Mouse (Mus musculus) heart, embryonic 13.5 days (tissue): ENCODE measurements around the gene Defa37. TPM values are rescaled to one million over a fixed set of nuclear protein-coding genes. Genes with fewer than 3 reads are reported as not detected.
"Not testable (repeated sequence)": the region's sequence is repeated elsewhere in the genome, so short reads cannot be mapped to it uniquely, and the experiment has no call there.

Source experiments
- ATAC-seq: fragments of 200-750 bp; cut with Nextera tagmentation; 2 replicates; pipeline ENCODE4 v1.8.0; 2017; ENCODE audit warnings: moderate TSS enrichment; ENCODE audit not compliant: insufficient number of reproducible peaks, low FRiP score, low TSS enrichment; ENCODE audit errors: extremely low read depth
- H3K27ac ChIP-seq: fragments of 300-500 bp; sonication (generic); replicated peaks from 2 replicates; pipeline ENCODE4 v1.5.1; 2015; ENCODE audit warnings: moderate library complexity, mild to moderate bottlenecking, inconsistent platforms
- H3K27me3 ChIP-seq: fragments of 300-500 bp; sonication (generic); replicated peaks from 2 replicates; pipeline ENCODE4 v1.6.1; 2015; ENCODE audit warnings: mild to moderate bottlenecking, inconsistent platforms
- H3K36me3 ChIP-seq: fragments of 300-500 bp; sonication (generic); 2 replicates; pipeline ENCODE4 v1.6.1; 2015; ENCODE audit warnings: mild to moderate bottlenecking, inconsistent platforms
- H3K4me1 ChIP-seq: fragments of 300-500 bp; sonication (generic); 2 replicates; pipeline ENCODE4 v1.6.1; 2015; ENCODE audit warnings: inconsistent platforms
- H3K4me2 ChIP-seq: fragments of 300-500 bp; sonication (generic); 2 replicates; pipeline ENCODE4 v1.6.1; 2015; ENCODE audit warnings: inconsistent platforms, mild to moderate bottlenecking, moderate library complexity
- H3K4me3 ChIP-seq: fragments of 300-500 bp; sonication (generic); 2 replicates; pipeline ENCODE4 v1.5.1; 2015; ENCODE audit warnings: moderate library complexity, mild to moderate bottlenecking, inconsistent platforms
- H3K9ac ChIP-seq: fragments of 300-500 bp; sonication (generic); 2 replicates; pipeline ENCODE4 v1.6.1; 2015; ENCODE audit warnings: inconsistent platforms, mild to moderate bottlenecking, moderate library complexity
- H3K9me3 ChIP-seq: fragments of 300-500 bp; sonication (generic); 2 replicates; pipeline ENCODE4 v1.6.1; 2016; ENCODE audit warnings: inconsistent platforms
- WGBS: fragments of 180-500 bp; shearing (Covaris S2); methylation state at CpG from one replicate; pipeline ENCODE4 v1.1.7; 2015; ENCODE audit warnings: mixed read lengths; 5-methylcytosine and 5-hydroxymethylcytosine counted together
- polyA plus RNA-seq: library from polyadenylated mRNA; unstranded; fragments of >200 nt; fragmentation: Nextera tagmentation; extraction: Ambion mirVana; gene quantifications from 2 replicates; pipeline ENCODE4 v1.2.1, GENCODE M21; 2015

The Defa37 gene
- polyA plus RNA-seq = not detected in 2 replicates

DNA sequence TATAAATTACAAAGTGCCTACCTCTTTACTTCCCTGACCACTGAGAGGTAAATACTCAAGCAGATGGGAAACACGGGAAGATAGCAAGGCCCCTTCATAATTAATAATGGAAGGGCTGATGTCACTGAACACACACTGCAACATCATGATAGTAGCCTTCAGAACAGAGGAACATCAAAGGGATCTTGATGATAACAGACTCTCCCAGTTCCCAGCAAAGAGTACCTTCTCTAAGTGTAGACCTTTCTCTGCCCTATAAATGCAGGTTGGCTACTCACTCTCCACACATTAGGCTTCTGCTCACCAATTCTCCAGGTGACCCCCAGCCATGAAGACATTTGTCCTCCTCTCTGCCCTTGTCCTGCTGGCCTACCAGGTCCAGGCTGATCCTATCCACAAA, at the start of gene Defa37:
Gene Defa37 (plus strand): TSS at position 301 of the 400 bp plus-strand sequence.
- not testable (repeated sequence) for H3K27ac ChIP-seq, ATAC-seq, H3K9ac ChIP-seq, H3K4me1 ChIP-seq, H3K4me2 ChIP-seq, H3K27me3 ChIP-seq, H3K9me3 ChIP-seq, H3K36me3 ChIP-seq, H3K4me3 ChIP-seq
- no CpG with 5 or more reads among the region's 1 CpGs for WGBS

DNA sequence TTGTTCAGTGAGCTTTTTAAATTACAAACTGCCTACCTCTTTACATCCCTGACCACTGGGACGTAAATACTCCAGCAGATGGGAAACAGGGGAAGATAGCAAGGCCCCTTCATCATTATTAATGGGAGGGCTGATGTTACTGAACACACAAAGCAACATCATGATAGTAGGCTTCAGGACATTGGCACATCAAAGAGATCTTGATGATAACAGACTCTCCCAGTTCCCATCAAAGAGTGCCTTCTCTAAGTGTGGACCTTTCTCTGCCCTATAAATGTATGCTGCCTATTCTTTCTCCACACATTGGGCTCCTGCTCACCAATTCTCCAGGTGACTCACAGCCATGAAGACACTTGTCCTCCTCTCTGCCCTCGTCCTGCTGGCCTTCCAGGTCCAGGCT, 36.5 kb upstream of the Defa37 start, which contains the start of gene Defa32:
Gene Defa32 (plus strand): TSS at position 301 of the 400 bp plus-strand sequence.
- H3K9ac ChIP-seq, H3K4me1 ChIP-seq, H3K36me3 ChIP-seq, H3K27ac ChIP-seq, H3K4me2 ChIP-seq, H3K4me3 ChIP-seq, ATAC-seq, H3K27me3 ChIP-seq, H3K9me3 ChIP-seq: not testable (repeated sequence)
- no CpG with 5 or more reads among the region's 2 CpGs for WGBS

DNA sequence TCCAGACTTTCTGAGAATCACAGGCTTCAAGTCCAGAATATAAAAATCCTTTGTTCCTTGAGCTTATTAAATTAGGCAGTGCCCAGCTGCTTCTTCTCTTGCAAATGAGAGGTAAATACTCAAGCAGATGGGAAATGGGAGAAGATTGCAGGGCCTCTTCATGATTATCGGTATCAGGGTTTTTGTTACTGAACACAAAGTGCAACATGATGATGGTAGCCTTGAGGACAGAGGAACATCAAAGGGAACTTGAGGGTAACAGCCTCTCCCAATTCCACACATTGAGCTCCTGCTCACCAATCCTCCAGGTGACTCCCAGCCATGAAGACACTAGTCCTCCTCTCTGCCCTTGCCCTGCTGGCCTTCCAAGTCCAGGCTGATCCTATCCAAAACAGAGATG, 17.5 kb downstream of the Defa37 start, which contains the start of gene Defa28:
Gene Defa28 (plus strand): TSS at position 301 of the 400 bp plus-strand sequence.
- H3K9me3 ChIP-seq, ATAC-seq, H3K27ac ChIP-seq, H3K27me3 ChIP-seq, H3K4me1 ChIP-seq, H3K4me2 ChIP-seq, H3K36me3 ChIP-seq, H3K9ac ChIP-seq, H3K4me3 ChIP-seq: not testable (repeated sequence)
- WGBS = no CpG with 5 or more reads among the region's 1 CpGs

DNA sequence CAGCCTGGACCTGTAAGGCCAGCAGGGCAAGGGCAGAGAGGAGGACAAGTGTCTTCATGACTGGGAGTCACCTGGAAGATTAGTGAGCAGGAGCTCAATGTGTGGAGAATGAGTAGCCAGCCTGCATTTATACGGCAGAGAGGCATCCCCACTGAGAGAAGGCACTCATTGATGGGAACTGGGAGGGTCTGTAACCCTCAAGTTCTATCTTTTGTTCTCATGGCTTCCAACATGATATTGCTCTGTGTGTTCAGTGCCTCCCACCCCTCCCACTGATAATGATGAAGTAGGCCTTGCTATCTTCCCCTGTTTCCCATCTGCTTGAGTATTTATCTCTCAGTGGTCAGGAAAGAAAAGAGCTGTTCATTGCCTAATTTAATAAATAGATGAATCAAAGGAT, 29.2 kb downstream of the Defa37 start, which contains the start of gene Gm7861:
Gene Gm7861 (minus strand): TSS at position 101 of the 400 bp plus-strand sequence.
- not testable (repeated sequence) for H3K27me3 ChIP-seq, H3K4me1 ChIP-seq, H3K4me3 ChIP-seq, ATAC-seq, H3K9me3 ChIP-seq, H3K9ac ChIP-seq, H3K4me2 ChIP-seq, H3K27ac ChIP-seq, H3K36me3 ChIP-seq
- WGBS = no CpG with 5 or more reads among the region's 1 CpGs

Other genes with a start within 250 kb of the Defa37 start
- not detected in 2 replicates for gene Defa27, start 249.8 kb upstream of the Defa37 start, polyA plus RNA-seq
- gene Defa29, start 238.4 kb upstream of the Defa37 start, polyA plus RNA-seq = not detected in 2 replicates
- not detected in 2 replicates for gene Defa2, start 186.9 kb upstream of the Defa37 start, polyA plus RNA-seq
- not detected in 2 replicates for gene Defa33, start 173.6 kb upstream of the Defa37 start, polyA plus RNA-seq
- not detected in 2 replicates for gene Defa36, start 138.0 kb upstream of the Defa37 start, polyA plus RNA-seq
- gene Gm7849, start 108.8 kb upstream of the Defa37 start, polyA plus RNA-seq = not detected in 2 replicates
- not detected in 2 replicates for gene Defa20, start 56.1 kb upstream of the Defa37 start, polyA plus RNA-seq
- not detected in 2 replicates for gene Defa32, start 36.4 kb upstream of the Defa37 start, polyA plus RNA-seq
- gene Defa28, start 17.6 kb downstream of the Defa37 start, polyA plus RNA-seq = not detected in 2 replicates
- not detected in 2 replicates for gene Gm7861, start 29.1 kb downstream of the Defa37 start, polyA plus RNA-seq
- gene Defa26, start 52.8 kb downstream of the Defa37 start, polyA plus RNA-seq = not detected in 2 replicates
- not detected in 2 replicates for gene Defa17, start 90.4 kb downstream of the Defa37 start, polyA plus RNA-seq
- not detected in 2 replicates for gene Defa34, start 100.4 kb downstream of the Defa37 start, polyA plus RNA-seq
- gene AY761184, start 138.3 kb downstream of the Defa37 start, polyA plus RNA-seq = not detected in 2 replicates
- gene Defa24, start 169.1 kb downstream of the Defa37 start, polyA plus RNA-seq = not detected in 2 replicates